Mouse (Mus musculus): ENCODE data around the gene Olfr523. TPM values are rescaled to one million over a fixed set of nuclear protein-coding genes. Genes with fewer than 3 reads are reported as not detected.
A peak's percentile ranks its signal among the peaks of the same experiment; 100 is the strongest.

Gene Olfr523
- polyA plus RNA-seq, 1 experiment from 2014 or later, result not detected

GRCm38 (mm10) chr7:140153383-140153782 is 19.6 kb upstream of the Olfr523 start:
- H3K27ac ChIP-seq (replicated peaks), result no peak overlapping the region
- H3K4me2 ChIP-seq (replicated peaks; ENCODE audit: low read depth), result peak overlapping the region; percentile 40
- no peaks in the 10 kb centered on the region for H3K9me3 ChIP-seq (ENCODE audit: control insufficient read depth, low read length)
- peak; percentile 56 for ATAC-seq (ENCODE audit: low FRiP score, low TSS enrichment)
- H3K36me3 ChIP-seq (ENCODE audit: control insufficient read depth, insufficient read depth, low read length), result no peaks in the 10 kb centered on the region
- no peaks in the 10 kb centered on the region; the same call in 1 of the 2 replicates for H3K27me3 ChIP-seq (ENCODE audit: control insufficient read depth, insufficient read depth, low read length)
- 3% methylated on average over 28 of the region's 28 CpGs for WGBS
- peak overlapping the region; percentile 39; the same call in 1 of the 2 replicates for H3K9ac ChIP-seq (ENCODE audit: low read length)
- peak; percentile 19 for DNase-seq (ENCODE audit: low spot score)
- TF ChIP-seq CTCF (IDR thresholded peaks at IDR 0.05; ENCODE audit: low read depth), result no peak
- no peak for TF ChIP-seq EP300 (optimal IDR thresholded peaks at IDR 0.05)
- H3K4me1 ChIP-seq (replicated peaks; ENCODE audit: control insufficient read depth, insufficient read depth), result no peaks in the 10 kb centered on the region
- peak overlapping the region; percentile 17; the same call in 1 of the 2 replicates for H3K4me3 ChIP-seq (ENCODE audit: low read depth, low read length)

- Histone ChIP-seq H3K9me3 (ENCODE audit: control insufficient read depth, low read length) (no peaks in the 10 kb centered on the region), H3K4me3 (ENCODE audit: low read depth, low read length) (peak overlapping the region; percentile 23; the same call in 1 of the 2 replicates), H3K9ac (ENCODE audit: low read length) (no peak overlapping the region), H3K27me3 (ENCODE audit: control insufficient read depth, insufficient read depth, low read length) (no peaks in the 10 kb centered on the region; the same call in 1 of the 2 replicates), H3K36me3 (ENCODE audit: control insufficient read depth, insufficient read depth, low read length) (no peaks in the 10 kb centered on the region), H3K4me2 (replicated peaks; ENCODE audit: low read depth) (peak overlapping the region; percentile 46), H3K4me1 (replicated peaks; ENCODE audit: control insufficient read depth, insufficient read depth) (no peaks in the 10 kb centered on the region), H3K27ac (replicated peaks) (no peak overlapping the region)
- DNase-seq (ENCODE audit: low spot score) (no peak), ATAC-seq (ENCODE audit: low FRiP score, low TSS enrichment) (no peak)
- 32% methylated on average over 4 of the region's 4 CpGs for WGBS
- TF ChIP-seq CTCF (IDR thresholded peaks at IDR 0.05; ENCODE audit: low read depth) (no peak), EP300 (optimal IDR thresholded peaks at IDR 0.05) (no peak)
Measured at GRCm38 (mm10) chr7:140153829-140154217, 19.2 kb upstream of the Olfr523 start.

DNA sequence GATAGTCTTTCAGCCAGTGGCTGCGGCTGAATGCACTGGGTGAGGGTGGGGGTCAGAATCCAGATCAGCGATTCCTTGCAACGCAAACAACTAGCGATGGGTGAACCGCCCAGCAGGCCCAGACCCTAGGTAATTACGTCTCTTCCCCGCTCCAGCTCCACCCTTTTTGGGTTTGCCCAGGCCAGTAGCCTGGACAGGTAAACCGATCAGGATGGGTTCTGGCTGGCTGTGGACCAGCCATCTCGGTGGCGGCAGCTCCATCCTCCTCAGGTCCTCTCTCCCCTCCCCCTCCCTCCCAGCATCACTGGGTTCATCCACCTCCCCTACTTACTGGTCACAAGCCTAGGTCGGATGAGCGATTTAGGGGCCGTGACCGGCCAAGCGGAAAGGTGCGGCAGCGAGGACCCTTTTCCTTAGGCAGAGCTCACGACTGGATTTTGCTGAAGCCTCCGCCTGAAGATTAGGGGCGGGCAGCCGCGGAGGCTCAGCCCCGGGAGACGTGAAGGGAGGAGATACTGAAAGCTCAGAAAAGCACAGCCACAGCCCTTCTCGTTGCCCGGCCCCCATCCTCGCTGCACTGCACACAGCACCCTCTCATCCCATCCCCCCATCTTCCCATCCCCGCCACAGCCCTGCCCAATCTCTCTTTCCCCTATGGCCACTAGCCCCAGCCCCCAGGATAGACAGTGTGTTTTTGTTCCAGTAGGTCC is 18.6 kb upstream of the Olfr523 start, which contains the start of gene Sprn:
TSS of gene Sprn (minus strand) at position 660 of the 710 bp plus-strand sequence.
- WGBS, result 6% methylated on average over 28 of the region's 28 CpGs
- H3K4me2 ChIP-seq (replicated peaks; ENCODE audit: low read depth), result peak within 1 kb of the TSS; percentile 46
- no peak within 1 kb of the TSS for H3K27ac ChIP-seq (replicated peaks)
- ATAC-seq (ENCODE audit: low FRiP score, low TSS enrichment) (peak; percentile 13; the same call in 1 of the 2 replicates), DNase-seq (ENCODE audit: low spot score) (no peak)
- peak within 1 kb of the TSS; percentile 23 for H3K4me3 ChIP-seq (ENCODE audit: low read depth, low read length)
- no peak for TF ChIP-seq CTCF (IDR thresholded peaks at IDR 0.05; ENCODE audit: low read depth)
- no peak for TF ChIP-seq EP300 (optimal IDR thresholded peaks at IDR 0.05)
- H3K9me3 ChIP-seq (ENCODE audit: control insufficient read depth, low read length), result no peaks in the 10 kb centered on the region
- H3K9ac ChIP-seq (ENCODE audit: low read length), result 0 out of 2 replicates have a peak within 1 kb of the TSS, but pooled peaks have one; percentile 3
- no peaks in the 10 kb centered on the region for H3K4me1 ChIP-seq (replicated peaks; ENCODE audit: control insufficient read depth, insufficient read depth)
- no peaks in the 10 kb centered on the region; the same call in 1 of the 2 replicates for H3K27me3 ChIP-seq (ENCODE audit: control insufficient read depth, insufficient read depth, low read length)
- no peaks in the 10 kb centered on the region for H3K36me3 ChIP-seq (ENCODE audit: control insufficient read depth, insufficient read depth, low read length)

DNA sequence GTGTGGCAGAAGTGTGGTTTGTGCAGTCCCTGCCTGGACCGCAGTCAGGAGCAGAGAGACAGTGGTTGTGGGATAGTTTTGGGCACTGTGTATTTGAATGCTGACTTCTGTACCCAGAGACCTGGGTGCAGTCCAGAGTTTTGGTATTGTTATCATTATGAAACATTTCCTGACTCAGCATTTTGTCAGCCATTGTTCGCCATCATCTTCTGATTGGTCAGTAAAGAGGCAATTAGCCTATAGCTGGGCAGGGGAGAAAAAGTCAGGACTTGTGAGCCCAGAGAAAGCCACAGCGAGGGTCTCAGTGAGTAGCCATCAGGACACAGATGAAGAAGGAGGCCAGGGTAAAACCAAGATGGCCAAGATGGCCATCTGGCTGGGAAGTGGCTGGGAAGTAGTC is 12.7 kb upstream of the Olfr523 start:
- Histone ChIP-seq H3K27me3 (ENCODE audit: control insufficient read depth, insufficient read depth, low read length) (no peaks in the 10 kb centered on the region), H3K4me2 (replicated peaks; ENCODE audit: low read depth) (no peak overlapping the region), H3K4me3 (ENCODE audit: low read depth, low read length) (no peak overlapping the region), H3K9ac (ENCODE audit: low read length) (no peak overlapping the region), H3K4me1 (replicated peaks; ENCODE audit: control insufficient read depth, insufficient read depth) (no peaks in the 10 kb centered on the region), H3K27ac (replicated peaks) (no peak overlapping the region), H3K36me3 (ENCODE audit: control insufficient read depth, insufficient read depth, low read length) (no peaks in the 10 kb centered on the region), H3K9me3 (ENCODE audit: control insufficient read depth, low read length) (no peaks in the 10 kb centered on the region)
- 78% methylated on average over 3 of the region's 3 CpGs for WGBS
- TF ChIP-seq EP300 (optimal IDR thresholded peaks at IDR 0.05), result no peak
- TF ChIP-seq CTCF (IDR thresholded peaks at IDR 0.05; ENCODE audit: low read depth), result no peak
- no peak for ATAC-seq (ENCODE audit: low FRiP score, low TSS enrichment)
- no peak for DNase-seq (ENCODE audit: low spot score)

DNA sequence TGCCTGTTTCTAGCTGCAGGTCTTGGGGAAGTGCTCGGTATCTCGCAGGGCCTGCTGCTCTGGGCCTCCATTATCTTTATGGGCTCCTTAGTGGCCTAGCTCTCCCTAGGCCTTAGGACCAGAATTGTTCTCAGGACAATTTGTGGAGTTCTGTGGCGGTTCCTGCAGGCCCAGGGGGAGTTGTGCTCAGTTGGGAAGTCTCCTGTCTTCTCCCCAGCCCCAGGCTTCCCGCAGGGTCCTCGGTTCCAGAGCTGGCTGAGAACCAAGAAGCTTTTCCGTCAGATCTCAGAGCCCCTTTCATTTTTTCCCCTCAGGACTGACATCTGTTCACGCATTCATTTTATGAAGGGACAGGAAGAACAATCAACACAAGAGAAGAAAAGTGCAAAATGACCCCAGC is 8.4 kb upstream of the Olfr523 start, which contains the start of gene Olfr522:
TSS of gene Olfr522 (minus strand) at position 101 of the 400 bp plus-strand sequence.
- H3K9me3 ChIP-seq (ENCODE audit: control insufficient read depth, low read length), result 0 out of 2 replicates have a peak, but pooled peaks cover 2% of the 10 kb centered on the region
- ATAC-seq (ENCODE audit: low FRiP score, low TSS enrichment) (no peak), DNase-seq (ENCODE audit: low spot score) (no peak)
- no peak within 1 kb of the TSS for H3K4me3 ChIP-seq (ENCODE audit: low read depth, low read length)
- H3K36me3 ChIP-seq (ENCODE audit: control insufficient read depth, insufficient read depth, low read length), result no peaks in the 10 kb centered on the region
- WGBS, result 64% methylated on average over 7 of the region's 7 CpGs
- TF ChIP-seq CTCF (IDR thresholded peaks at IDR 0.05; ENCODE audit: low read depth) (no peak), EP300 (optimal IDR thresholded peaks at IDR 0.05) (no peak)
- no peak within 1 kb of the TSS for H3K4me2 ChIP-seq (replicated peaks; ENCODE audit: low read depth)
- no peaks in the 10 kb centered on the region for H3K27me3 ChIP-seq (ENCODE audit: control insufficient read depth, insufficient read depth, low read length)
- no peaks in the 10 kb centered on the region for H3K4me1 ChIP-seq (replicated peaks; ENCODE audit: control insufficient read depth, insufficient read depth)
- no peak within 1 kb of the TSS for H3K27ac ChIP-seq (replicated peaks)
- no peak within 1 kb of the TSS for H3K9ac ChIP-seq (ENCODE audit: low read length)

- Histone ChIP-seq H3K4me3 (ENCODE audit: low read depth, low read length) (no peak overlapping the region), H3K4me1 (replicated peaks; ENCODE audit: control insufficient read depth, insufficient read depth) (no peaks in the 10 kb centered on the region), H3K27me3 (ENCODE audit: control insufficient read depth, insufficient read depth, low read length) (no peaks in the 10 kb centered on the region), H3K27ac (replicated peaks) (no peak overlapping the region), H3K9ac (ENCODE audit: low read length) (no peak overlapping the region), H3K4me2 (replicated peaks; ENCODE audit: low read depth) (no peak overlapping the region), H3K9me3 (ENCODE audit: control insufficient read depth, low read length) (0 out of 2 replicates have a peak, but pooled peaks cover 2% of the 10 kb centered on the region), H3K36me3 (ENCODE audit: control insufficient read depth, insufficient read depth, low read length) (no peaks in the 10 kb centered on the region)
- no peak for DNase-seq (ENCODE audit: low spot score)
- no peak for TF ChIP-seq EP300 (optimal IDR thresholded peaks at IDR 0.05)
- ATAC-seq (ENCODE audit: low FRiP score, low TSS enrichment), result no peak
- WGBS, result 70% methylated on average over 1 of the region's 1 CpGs
Measured at GRCm38 (mm10) chr7:140167950-140168349, 5.1 kb upstream of the Olfr523 start.
